Comparison of ENCODE assay signal across 9 mouse cellular contexts in the genomic region with DNA sequence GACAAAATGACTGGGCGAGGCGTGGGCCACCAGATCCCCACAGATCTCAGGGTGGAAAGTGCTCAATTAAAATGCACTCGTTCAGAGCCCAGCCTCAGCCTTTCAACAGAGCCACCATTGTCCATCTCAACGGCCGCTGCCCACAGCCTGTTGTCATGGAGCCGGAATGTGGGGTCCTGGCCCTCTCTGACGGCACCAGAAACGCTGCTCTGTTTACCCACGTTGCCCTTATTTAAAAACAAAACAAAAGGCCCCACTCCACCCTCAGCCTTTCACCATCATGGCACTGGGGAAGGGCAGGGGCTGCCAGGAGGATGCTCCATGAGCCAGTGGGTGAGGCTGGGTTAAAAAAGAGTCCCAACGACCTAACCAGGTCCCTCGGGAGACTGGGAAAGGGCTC. TPM values are rescaled to one million over a fixed set of nuclear protein-coding genes. Genes with fewer than 3 reads are reported as not detected.
DNase-seq lines count a peak whose midpoint lies in the region; ATAC-seq lines count a peak whose summit lies in the region.
"Had no signal": no experiment of that assay in that cellular context is flagged by ENCODE, and none has a peak within 500 bp of the region (broad histone marks: within the 10 kb centered on the region; RNA-seq: fewer than 3 reads in every experiment).

No protein-coding gene starts in this region.

- no peak for ATAC-seq in liver, embryonic 12.5 days

- H3K36me3 ChIP-seq in forebrain, embryonic 10.5 days (replicated peaks): no peaks in the 10 kb centered on the region
- H3K36me3 ChIP-seq in liver, embryonic 12.5 days: no peaks in the 10 kb centered on the region

- H3K9me3 ChIP-seq in forebrain, embryonic 10.5 days: no peaks in the 10 kb centered on the region
- no peaks in the 10 kb centered on the region for H3K9me3 ChIP-seq in liver, embryonic 12.5 days (replicated peaks)

- no peak overlapping the region for H3K9ac ChIP-seq in liver, embryonic 12.5 days

- peak overlapping the region; percentile 86 for H3K27ac ChIP-seq in forebrain, embryonic 10.5 days
- no peak overlapping the region for H3K27ac ChIP-seq in liver, embryonic 12.5 days

- WGBS in forebrain, embryonic 10.5 days: 10% methylated on average over 11 of the region's 11 CpGs
- 68% methylated on average over 11 of the region's 11 CpGs for WGBS in liver, embryonic 12.5 days (ENCODE audit: insufficient replicate concordance)

- peak; percentile 44 for DNase-seq in cerebellum, adult 9-11 months
- no peak for DNase-seq in cerebellum, postnatal 14 days
- peak; percentile 85 for DNase-seq in forebrain, embryonic 10.5 days (ENCODE audit: extremely low spot score, low spot score)
- DNase-seq in layer of hippocampus, adult 9-11 months: peak; percentile 45
- peak; percentile 64 for DNase-seq in neural tube, embryonic 10.5 days (ENCODE audit: extremely low spot score, low spot score)
- no peak for DNase-seq in ovary, postnatal 14 days (ENCODE audit: low spot score)
- DNase-seq in yolk sac, embryonic 10.5 days (ENCODE audit: low spot score): no peak
- DNase-seq: kidney, postnatal 4 days had no signal

- H3K4me2 ChIP-seq in liver, embryonic 12.5 days: no peak overlapping the region

- H3K4me3 ChIP-seq in forebrain, embryonic 10.5 days: peak overlapping the region; percentile 30
- no peak overlapping the region for H3K4me3 ChIP-seq in liver, embryonic 12.5 days

- H3K4me1 ChIP-seq in forebrain, embryonic 10.5 days: peaks cover 100% of the 10 kb centered on the region
- H3K4me1 ChIP-seq in liver, embryonic 12.5 days: peaks cover 33% of the 10 kb centered on the region

- no peaks in the 10 kb centered on the region for H3K27me3 ChIP-seq in forebrain, embryonic 10.5 days (ENCODE audit: poor library complexity, severe bottlenecking)
- H3K27me3 ChIP-seq in liver, embryonic 12.5 days (replicated peaks): no peaks in the 10 kb centered on the region

RNA-seq across cellular contexts. Expression of a gene that starts 25.4 kb away (rescaled TPM):
- polyA plus RNA-seq in forebrain, embryonic 10.5 days (2016; fragmentation: Nextera tagmentation; extraction: Ambion mirVana): 27.7 and 28.3 TPM in 2 replicates
- polyA plus RNA-seq in liver, embryonic 12.5 days (2016; fragmentation: Nextera tagmentation; extraction: Ambion mirVana): 3.6 TPM in 2 replicates

RNA-seq across cellular contexts. Expression of a gene that starts 51.2 kb away (rescaled TPM):
- polyA plus RNA-seq in forebrain, embryonic 10.5 days (2016; fragmentation: Nextera tagmentation; extraction: Ambion mirVana): 830 and 840 TPM in 2 replicates
- 786 and 821 TPM in 2 replicates for polyA plus RNA-seq in liver, embryonic 12.5 days (2016; fragmentation: Nextera tagmentation; extraction: Ambion mirVana)

Comparison
In these comparisons a context has a peak if more than half of its experiments do, and no peak if none do; other contexts are left out.
1. DNase-seq: peak in cerebellum, adult 9-11 months (single experiment), forebrain, embryonic 10.5 days (single experiment), layer of hippocampus, adult 9-11 months (single experiment) and neural tube, embryonic 10.5 days (single experiment); none in cerebellum, postnatal 14 days (0 of 2), ovary, postnatal 14 days (single experiment) and yolk sac, embryonic 10.5 days (single experiment).